Mouse (Mus musculus) spleen, adult 18-20 months (tissue): ENCODE results near the gene Pih1d3.

Experiments
- DNase-seq, 2 experiments: peaks; one replicate each; pipeline ENCODE4 v3.0.0; 2022; ENCODE audit warnings: mixed read lengths in 2 of 2

The Pih1d3 gene

GRCm38 (mm10) chr1:31222564-31222963 lies at the start of gene Pih1d3, which contains the start of gene 4931428L18Rik:
Gene Pih1d3 (plus strand): TSS chr1:31222838.
Gene 4931428L18Rik (minus strand): TSS chr1:31222684.
- DNase-seq, result no peak

GRCm38 (mm10) chr1:31175401-31175800 lies 47.2 kb upstream of the Pih1d3 start:
- no peak for DNase-seq

GRCm38 (mm10) chr1:31176101-31176500 lies 46.5 kb upstream of the Pih1d3 start, which contains the start of gene Lgsn:
Gene Lgsn (plus strand): TSS chr1:31176401.
- no peak for DNase-seq

GRCm38 (mm10) chr1:31178264-31178663 lies 44.4 kb upstream of the Pih1d3 start:
- DNase-seq, result no peak

GRCm38 (mm10) chr1:31190237-31190866 lies 32.3 kb upstream of the Pih1d3 start:
- DNase-seq, result no peak

- no peak for DNase-seq
Measured at GRCm38 (mm10) chr1:31195633-31196032, 27.0 kb upstream of the Pih1d3 start.

- no peak for DNase-seq
Measured at GRCm38 (mm10) chr1:31196959-31197358, 25.7 kb upstream of the Pih1d3 start.

- no peak for DNase-seq
Measured at GRCm38 (mm10) chr1:31203771-31204170, 18.9 kb upstream of the Pih1d3 start.

GRCm38 (mm10) chr1:31205346-31205745 lies 17.3 kb upstream of the Pih1d3 start:
- no peak for DNase-seq

- DNase-seq, result no peak
Measured at GRCm38 (mm10) chr1:31205770-31206169, 16.9 kb upstream of the Pih1d3 start.

- DNase-seq, result peak in 1 of 2 experiments; percentile 4
Measured at GRCm38 (mm10) chr1:31210144-31210543, 12.5 kb upstream of the Pih1d3 start.

GRCm38 (mm10) chr1:31214831-31215230 lies 7.8 kb upstream of the Pih1d3 start:
- no peak for DNase-seq

- DNase-seq, result no peak
Measured at GRCm38 (mm10) chr1:31220599-31221250, 1.9 kb upstream of the Pih1d3 start.

GRCm38 (mm10) chr1:31233319-31234036 lies 10.8 kb downstream of the Pih1d3 start:
- no peak for DNase-seq

GRCm38 (mm10) chr1:31260218-31260923 lies 37.7 kb downstream of the Pih1d3 start:
- no peak for DNase-seq
